Mouse (Mus musculus) E14TG2a.4 (cell line): ENCODE measurements around the gene Zfyve9.

Source experiments
- CTCF ChIP-seq: conservative IDR thresholded peaks from 2 replicates; pipeline ENCODE4 v1.5.1; 2014; ENCODE audit warnings: low read length
- NANOG ChIP-seq: IDR thresholded peaks from 2 replicates; pipeline ENCODE4 v1.6.1; 2014; ENCODE audit warnings: borderline replicate concordance, low read length, mixed read lengths
- POU5F1 ChIP-seq: IDR thresholded peaks from 2 replicates; pipeline ENCODE4 v1.6.1; 2014; ENCODE audit warnings: low read length, borderline replicate concordance

- TF ChIP-seq CTCF (no peak), POU5F1 (no peak), NANOG (no peak)
Measured at GRCm38 (mm10) chr4:108608651-108609050, 171.9 kb downstream of the Zfyve9 start.
